Mouse (Mus musculus) thymus, adult 2 months (tissue): Measurements from ENCODE around the gene Riox1. TPM values are rescaled to one million over a fixed set of nuclear protein-coding genes. Genes with fewer than 3 reads are reported as not detected.
"Not testable (repeated sequence)": the region's sequence is repeated elsewhere in the genome, so short reads cannot be mapped to it uniquely, and the experiment has no call there.

ENCODE experiments used
- DNase-seq: peaks from one replicate; pipeline ENCODE4 v3.0.0; 2021
- H3K27ac ChIP-seq: fragments of 200-500 bp; 2 replicates; pipeline ENCODE4 v1.5.1; 2012; ENCODE audit warnings: low read length, control low read depth; ENCODE audit not compliant: control insufficient read depth, insufficient read depth
- H3K27me3 ChIP-seq: fragments of 200-500 bp; 2 replicates; pipeline ENCODE4 v1.6.1; 2012; ENCODE audit warnings: mild to moderate bottlenecking, low read length, moderate library complexity, mixed read lengths; ENCODE audit not compliant: control insufficient read depth, insufficient read depth
- H3K36me3 ChIP-seq: fragments of 200-500 bp; 2 replicates; pipeline ENCODE4 v1.6.1; 2012; ENCODE audit warnings: mild to moderate bottlenecking, low read length, moderate library complexity; ENCODE audit not compliant: control insufficient read depth, insufficient read depth
- H3K4me1 ChIP-seq: fragments of 200-500 bp; replicated peaks from 2 replicates; pipeline ENCODE4 v1.6.1; 2012; ENCODE audit warnings: low read length; ENCODE audit not compliant: control insufficient read depth, insufficient read depth
- H3K4me3 ChIP-seq: fragments of 200-500 bp; 2 replicates; pipeline ENCODE4 v1.5.1; 2012; ENCODE audit warnings: mild to moderate bottlenecking, low read length, control low read depth, moderate library complexity; ENCODE audit not compliant: control insufficient read depth, insufficient read depth
- CTCF ChIP-seq: fragments of 200-500 bp; IDR thresholded peaks from 2 replicates; pipeline ENCODE4 v1.5.1; 2012; ENCODE audit warnings: mild to moderate bottlenecking, control low read depth, low read length, moderate library complexity, borderline replicate concordance; ENCODE audit not compliant: control insufficient read depth, poor library complexity, insufficient read depth; ENCODE audit errors: extremely low read depth
- POLR2A ChIP-seq: fragments of 200-500 bp; IDR thresholded peaks from 2 replicates; pipeline ENCODE4 v1.6.1; 2012; ENCODE audit warnings: mild to moderate bottlenecking, low read length, control low read depth, moderate library complexity; ENCODE audit not compliant: control insufficient read depth, poor library complexity, insufficient read depth; ENCODE audit errors: extremely low read depth
- WGBS: fragments of 180-500 bp; shearing (Covaris S2); methylation state at CpG from one replicate; pipeline ENCODE4 v1.1.7; 2018; 5-methylcytosine and 5-hydroxymethylcytosine counted together
- polyA plus RNA-seq: library from polyadenylated mRNA; depleted of rRNA; stranded (reverse); fragments of >200 nt; gene quantifications from 2 replicates; pipeline ENCODE4 v1.2.3, GENCODE M21; 2012; rRNA removed

Gene Riox1
- polyA plus RNA-seq, 1 experiment, result 23.9 TPM

GRCm38 (mm10) chr12:83988483-83988882 lies 38.1 kb downstream of the Riox1 start:
- no peak for DNase-seq
- Histone ChIP-seq H3K4me1 (no peaks in the 10 kb centered on the region; the same call in 1 of the 2 replicates), H3K27me3 (no peaks in the 10 kb centered on the region), H3K27ac (no peak overlapping the region), H3K4me3 (peak overlapping the region; percentile 75), H3K36me3 (no peaks in the 10 kb centered on the region)
- TF ChIP-seq CTCF (no peak), POLR2A (no peak)
- WGBS, result 59% methylated on average over 4 of the region's 4 CpGs

DNA sequence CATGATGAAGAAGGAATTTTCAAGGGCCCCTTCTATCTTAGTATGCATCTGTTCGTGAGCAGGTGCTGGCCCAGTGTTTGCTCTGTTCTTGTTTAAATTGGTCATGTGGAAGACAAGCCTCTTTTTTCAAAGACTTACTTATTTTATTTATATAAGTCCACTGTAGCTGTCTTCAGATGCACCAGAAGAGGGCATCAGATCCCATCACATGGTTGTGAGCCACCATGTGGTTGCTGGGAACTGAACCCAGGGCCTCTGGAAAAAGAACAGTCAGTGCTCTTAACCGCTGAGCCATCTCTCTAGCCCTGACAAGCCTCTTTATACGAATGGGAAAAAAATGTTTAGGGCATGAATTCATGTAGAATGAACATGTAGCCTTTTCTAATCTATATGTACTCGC lies 39.0 kb downstream of the Riox1 start:
- H3K27me3 ChIP-seq, result no peaks in the 10 kb centered on the region
- H3K36me3 ChIP-seq, result no peaks in the 10 kb centered on the region
- H3K27ac ChIP-seq, result no peak overlapping the region
- no peak for TF ChIP-seq CTCF
- TF ChIP-seq POLR2A, result no peak
- no peak overlapping the region for H3K4me3 ChIP-seq
- 98% methylated on average over 4 of the region's 4 CpGs for WGBS
- DNase-seq, result no peak
- no peaks in the 10 kb centered on the region; the same call in 1 of the 2 replicates for H3K4me1 ChIP-seq

DNA sequence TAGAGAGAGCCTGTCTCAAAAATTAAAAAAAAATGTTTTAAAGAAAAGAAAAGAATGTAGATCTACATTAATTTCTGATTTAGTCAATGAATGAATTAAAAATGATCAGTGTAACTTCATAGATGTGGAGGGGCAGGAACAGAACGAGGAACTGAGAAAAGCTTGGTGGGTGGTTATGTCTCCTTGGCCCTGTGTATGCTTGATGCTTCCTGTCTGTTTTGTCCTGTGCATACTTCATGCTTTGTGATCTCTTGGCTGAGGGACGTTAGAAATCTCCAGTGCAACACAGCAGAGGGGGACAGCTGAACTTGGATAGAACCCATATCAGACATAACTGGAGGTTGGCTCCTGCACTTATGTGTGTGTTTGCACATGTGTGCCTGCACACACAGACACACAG lies 46.8 kb downstream of the Riox1 start:
- Histone ChIP-seq H3K27me3 (no peaks in the 10 kb centered on the region), H3K27ac (no peak overlapping the region), H3K4me1 (no peaks in the 10 kb centered on the region), H3K4me3 (no peak overlapping the region), H3K36me3 (no peaks in the 10 kb centered on the region)
- WGBS, result 41% methylated on average over 2 of the region's 2 CpGs
- TF ChIP-seq POLR2A (no peak), CTCF (no peak)
- no peak for DNase-seq

GRCm38 (mm10) chr12:83998341-83999107 lies 48.1 kb downstream of the Riox1 start:
- H3K27me3 ChIP-seq, result no peaks in the 10 kb centered on the region
- H3K27ac ChIP-seq, result no peak overlapping the region
- H3K36me3 ChIP-seq, result no peaks in the 10 kb centered on the region
- TF ChIP-seq POLR2A (no peak), CTCF (no peak)
- H3K4me3 ChIP-seq, result no peak overlapping the region
- no peaks in the 10 kb centered on the region for H3K4me1 ChIP-seq
- WGBS, result 86% methylated on average over 11 of the region's 11 CpGs
- no peak for DNase-seq

- H3K27me3 ChIP-seq, H3K4me3 ChIP-seq, H3K27ac ChIP-seq, H3K36me3 ChIP-seq, H3K4me1 ChIP-seq, DNase-seq: not testable (repeated sequence)
- 33% methylated on average over 8 of the region's 8 CpGs for WGBS
These were observed 48.8 kb downstream of the Riox1 start for GRCm38 (mm10) chr12:83999237-83999636.

GRCm38 (mm10) chr12:84000418-84000817 lies 50.0 kb downstream of the Riox1 start:
- TF ChIP-seq POLR2A (no peak), CTCF (no peak)
- H3K27me3 ChIP-seq, result no peaks in the 10 kb centered on the region
- H3K27ac ChIP-seq, result no peak overlapping the region
- no peaks in the 10 kb centered on the region for H3K36me3 ChIP-seq
- no peak overlapping the region for H3K4me3 ChIP-seq
- DNase-seq, result no peak
- H3K4me1 ChIP-seq, result no peaks in the 10 kb centered on the region
- 88% methylated on average over 3 of the region's 3 CpGs for WGBS

Other genes with a start within 250 kb of the Riox1 start
- 1.7 and 1.9 TPM in 2 replicates for gene Papln, start 187.0 kb upstream of the Riox1 start, polyA plus RNA-seq
- gene Numb, start 28.7 kb upstream of the Riox1 start, polyA plus RNA-seq, result 42.0 and 44.4 TPM in 2 replicates
- gene Heatr4, start 34.2 kb downstream of the Riox1 start, polyA plus RNA-seq, result not detected in 2 replicates
- 9.1 and 11.2 TPM in 2 replicates for gene Acot2, start 37.3 kb downstream of the Riox1 start, polyA plus RNA-seq
- 3.6 TPM in 2 replicates for gene Acot1, start 58.9 kb downstream of the Riox1 start, polyA plus RNA-seq
- 0.65 and 0.66 TPM in 2 replicates for gene Acot4, start 87.8 kb downstream of the Riox1 start, polyA plus RNA-seq
- not detected in 2 replicates for gene Gm49366, start 88.3 kb downstream of the Riox1 start, polyA plus RNA-seq
- gene Acot3, start 101.5 kb downstream of the Riox1 start, polyA plus RNA-seq, result not detected in 2 replicates
- 1.1 and 1.6 TPM in 2 replicates for gene Acot5, start 118.7 kb downstream of the Riox1 start, polyA plus RNA-seq
- 1.5 and 1.6 TPM in 2 replicates for gene Acot6, start 150.0 kb downstream of the Riox1 start, polyA plus RNA-seq
- gene Dnal1, start 163.8 kb downstream of the Riox1 start, polyA plus RNA-seq, result 2.2 and 3.0 TPM in 2 replicates
- 0.24 and 0.28 TPM in 2 replicates for gene Pnma1, start 197.9 kb downstream of the Riox1 start, polyA plus RNA-seq